Mouse (Mus musculus): Measurements from ENCODE around the gene Kif3b. TPM values are rescaled to one million over a fixed set of nuclear protein-coding genes. Genes with fewer than 3 reads are reported as not detected.
A peak's percentile ranks its signal among the peaks of the same experiment; 100 is the strongest.

Kif3b gene
- total RNA-seq, 2 experiments from 2014 or later = 3.6 to 4.3 TPM

- Histone ChIP-seq H3K4me3 (no peak overlapping the region), H3K27ac (no peak overlapping the region)
- intact Hi-C loops (cut with DNase I) = loop anchor here (10.0 kb wide), 1 partner anchor 106 kb away; no protein-coding TSS in a partner anchor
- no peak for DNase-seq
- TF ChIP-seq CTCF (IDR thresholded peaks at IDR 0.05) = no peak
Observed at GRCm38 (mm10) chr2:153308586-153308985, 17.4 kb downstream of the Kif3b start.

- DNase-seq = no peak
- intact Hi-C loops (cut with DNase I) = loop anchor here (10.0 kb wide), 1 partner anchor 106 kb away; no protein-coding TSS in a partner anchor
- TF ChIP-seq CTCF (IDR thresholded peaks at IDR 0.05) = no peak
- Histone ChIP-seq H3K4me3 (no peak overlapping the region), H3K27ac (no peak overlapping the region)
Observed at GRCm38 (mm10) chr2:153309106-153309505, 17.9 kb downstream of the Kif3b start.

GRCm38 (mm10) chr2:153310228-153310627, 19.0 kb downstream of the Kif3b start:
- no peak for DNase-seq
- no peak overlapping the region for H3K4me3 ChIP-seq
- TF ChIP-seq CTCF (IDR thresholded peaks at IDR 0.05) = no peak
- intact Hi-C loops (cut with DNase I) = no loop called here
- no peak overlapping the region for H3K27ac ChIP-seq

- intact Hi-C loops (cut with DNase I) = no loop called here
- DNase-seq = no peak
- Histone ChIP-seq H3K4me3 (no peak overlapping the region), H3K27ac (no peak overlapping the region)
- no peak for TF ChIP-seq CTCF (IDR thresholded peaks at IDR 0.05)
Observed at GRCm38 (mm10) chr2:153312884-153313283, 21.7 kb downstream of the Kif3b start.

- intact Hi-C loops (cut with DNase I) = no loop called here
- TF ChIP-seq CTCF (IDR thresholded peaks at IDR 0.05) = no peak
- Histone ChIP-seq H3K4me3 (no peak overlapping the region), H3K27ac (no peak overlapping the region)
- DNase-seq = no peak
Observed at GRCm38 (mm10) chr2:153318408-153318807, 27.2 kb downstream of the Kif3b start.

GRCm38 (mm10) chr2:153319036-153319643, 27.9 kb downstream of the Kif3b start:
- Histone ChIP-seq H3K27ac (peak overlapping the region; percentile 43; the same call in 1 of the 2 replicates), H3K4me3 (no peak overlapping the region)
- DNase-seq = no peak
- no peak for TF ChIP-seq CTCF (IDR thresholded peaks at IDR 0.05)
- intact Hi-C loops (cut with DNase I) = no loop called here

- H3K27ac ChIP-seq = no peak overlapping the region
- no peak for TF ChIP-seq CTCF (IDR thresholded peaks at IDR 0.05)
- intact Hi-C loops (cut with DNase I) = no loop called here
- no peak overlapping the region for H3K4me3 ChIP-seq
- no peak for DNase-seq
Observed at GRCm38 (mm10) chr2:153325706-153326376, 34.6 kb downstream of the Kif3b start.

GRCm38 (mm10) chr2:153332271-153332670, 41.1 kb downstream of the Kif3b start:
- TF ChIP-seq CTCF (IDR thresholded peaks at IDR 0.05) = no peak
- intact Hi-C loops (cut with DNase I) = no loop called here
- Histone ChIP-seq H3K4me3 (no peak overlapping the region), H3K27ac (no peak overlapping the region)
- no peak for DNase-seq

GRCm38 (mm10) chr2:153332981-153333380, 41.8 kb downstream of the Kif3b start:
- no peak for DNase-seq

GRCm38 (mm10) chr2:153333822-153334232, 42.6 kb downstream of the Kif3b start:
- no peak for DNase-seq
- intact Hi-C loops (cut with DNase I) = no loop called here
- H3K27ac ChIP-seq = no peak overlapping the region
- no peak for TF ChIP-seq CTCF (IDR thresholded peaks at IDR 0.05)
- no peak overlapping the region for H3K4me3 ChIP-seq

More at GRCm38 (mm10) chr2:153332981-153333380, 41.8 kb downstream of the Kif3b start:
- intact Hi-C loops (cut with DNase I) = no loop called here
- Histone ChIP-seq H3K27ac (no peak overlapping the region), H3K4me3 (no peak overlapping the region)
- no peak for TF ChIP-seq CTCF (IDR thresholded peaks at IDR 0.05)

GRCm38 (mm10) chr2:153334281-153334680, 43.1 kb downstream of the Kif3b start:
- DNase-seq = no peak
- H3K4me3 ChIP-seq = no peak overlapping the region
- H3K27ac ChIP-seq = no peak overlapping the region
- TF ChIP-seq CTCF (IDR thresholded peaks at IDR 0.05) = no peak
- intact Hi-C loops (cut with DNase I) = no loop called here

- Histone ChIP-seq H3K27ac (no peak overlapping the region), H3K4me3 (no peak overlapping the region)
- no peak for TF ChIP-seq CTCF (IDR thresholded peaks at IDR 0.05)
- DNase-seq = peak; percentile 28
- intact Hi-C loops (cut with DNase I) = no loop called here
Observed at GRCm38 (mm10) chr2:153336117-153336516, 44.9 kb downstream of the Kif3b start.

Measured in gastrocnemius, adult 2 months (tissue).